Mouse (Mus musculus) gastrocnemius, postnatal 25 days (tissue): ENCODE measurements around the gene Rpl31. TPM values are rescaled to one million over a fixed set of nuclear protein-coding genes. Genes with fewer than 3 reads are reported as not detected.
A peak's percentile ranks its signal among the peaks of the same experiment; 100 is the strongest.

Experiments used
- DNase-seq: peaks from one replicate; pipeline ENCODE4 v3.0.0; 2022
- total RNA-seq, 2 experiments: library from RNA; stranded (reverse); gene quantifications; 1 replicate in 1 of 2; 2 replicates in 1 of 2; pipeline ENCODE4 v1.2.3; 2021

The Rpl31 gene
- total RNA-seq, 2 experiments from 2014 or later: 500 to 523 TPM

- no peak for DNase-seq
These were observed 2.1 kb upstream of the Rpl31 start for GRCm38 (mm10) chr1:39365562-39365961.

DNA sequence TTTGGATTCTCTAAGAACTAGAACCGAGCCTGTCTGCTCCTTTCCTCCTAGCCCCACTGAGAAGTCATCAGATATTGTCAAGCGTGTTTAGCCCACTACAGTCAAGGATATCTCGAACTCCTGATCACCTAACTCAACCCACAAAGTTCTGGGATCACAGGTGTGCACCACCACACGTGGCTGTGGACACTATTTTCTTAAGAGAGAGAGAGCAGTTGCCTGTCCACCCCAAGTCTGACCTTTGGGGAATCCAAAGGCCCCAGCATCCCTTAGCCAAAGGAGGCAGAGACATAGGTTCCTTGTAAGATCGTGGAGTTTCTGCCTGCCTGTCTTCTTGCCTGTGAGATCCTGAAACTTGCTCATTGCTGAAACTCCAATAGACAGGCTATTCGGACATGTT is 597 bp upstream of the Rpl31 start:
- no peak for DNase-seq

GRCm38 (mm10) chr1:39368267-39368841 is 712 bp downstream of the Rpl31 start:
- no peak for DNase-seq

DNA sequence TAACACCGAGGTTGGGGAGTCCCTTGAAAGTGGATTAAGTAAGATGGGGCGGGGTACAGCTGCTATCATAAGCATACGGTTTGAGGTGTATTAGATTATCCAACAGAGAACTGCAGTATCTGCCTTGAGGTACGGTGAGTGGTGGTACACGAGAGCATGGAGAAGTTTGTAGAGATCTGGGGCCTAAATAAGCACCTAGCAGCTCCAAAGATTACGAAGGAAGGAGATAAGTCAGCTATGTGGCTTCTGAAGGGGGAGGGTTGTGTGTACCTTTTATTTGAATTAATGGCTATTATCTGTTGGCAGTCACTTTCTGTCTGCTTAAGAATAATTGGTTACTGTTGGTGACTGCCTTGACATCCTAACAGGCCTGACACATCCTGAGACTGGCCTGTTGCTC is 2.8 kb downstream of the Rpl31 start:
- no peak for DNase-seq

DNA sequence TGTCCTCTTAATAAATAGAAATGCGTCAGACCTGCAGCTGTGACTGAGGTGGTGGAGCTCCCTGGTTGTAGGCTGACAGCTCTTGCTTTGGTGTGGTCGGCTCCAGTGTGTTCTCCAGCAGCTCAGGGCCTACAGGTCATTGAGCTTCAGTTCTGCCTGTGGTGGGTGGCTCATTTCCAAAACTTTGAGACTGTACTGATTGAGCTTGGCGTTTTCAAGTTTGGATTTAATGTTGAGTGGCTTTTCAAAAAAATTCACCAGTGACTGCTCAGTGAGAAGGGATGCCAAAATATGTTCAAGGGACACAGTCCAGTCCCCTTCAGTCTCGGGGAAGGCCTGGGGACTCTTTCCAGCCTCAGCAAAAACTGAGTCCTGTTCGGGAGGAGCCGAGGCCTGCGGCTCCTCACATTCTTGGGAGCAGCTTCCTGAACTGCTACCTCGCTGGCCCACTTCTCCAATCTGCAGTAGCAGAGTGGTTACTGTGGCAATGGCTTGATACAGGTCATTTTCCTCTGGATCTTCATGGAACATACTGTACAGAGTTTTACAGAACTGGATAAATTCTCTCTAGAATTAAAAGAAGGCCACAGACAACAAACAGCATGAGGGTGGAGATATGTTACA is 4.7 kb downstream of the Rpl31 start:
- no peak for DNase-seq

- DNase-seq: no peak
These were observed 5.7 kb downstream of the Rpl31 start for GRCm38 (mm10) chr1:39373378-39373777.

- no peak for DNase-seq
These were observed 6.7 kb downstream of the Rpl31 start for GRCm38 (mm10) chr1:39374231-39374809.

- no peak for DNase-seq
These were observed 8.5 kb downstream of the Rpl31 start for GRCm38 (mm10) chr1:39376121-39376520.

GRCm38 (mm10) chr1:39376726-39377240 is 9.1 kb downstream of the Rpl31 start:
- no peak for DNase-seq

DNA sequence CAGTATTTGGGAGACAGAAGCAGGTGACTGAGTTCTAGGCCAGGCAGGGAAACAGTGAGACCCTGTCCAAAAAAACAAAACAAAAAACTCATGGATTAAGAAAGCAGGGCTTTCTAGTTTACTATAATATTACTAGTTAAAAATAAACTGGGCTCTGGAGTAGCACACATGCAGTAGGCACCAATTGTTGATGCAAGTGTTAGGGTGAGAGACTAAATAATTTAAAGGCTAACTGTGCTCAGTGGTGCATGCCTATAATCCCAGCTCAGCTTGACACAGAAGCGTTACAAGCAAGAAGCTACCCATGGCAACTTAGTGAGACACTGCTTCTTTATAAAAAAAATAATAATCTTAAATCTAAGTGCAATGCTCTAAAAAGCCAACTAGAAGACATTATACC is 10.9 kb downstream of the Rpl31 start:
- no peak for DNase-seq

- no peak for DNase-seq
These were observed 11.4 kb downstream of the Rpl31 start for GRCm38 (mm10) chr1:39379021-39379420.

DNA sequence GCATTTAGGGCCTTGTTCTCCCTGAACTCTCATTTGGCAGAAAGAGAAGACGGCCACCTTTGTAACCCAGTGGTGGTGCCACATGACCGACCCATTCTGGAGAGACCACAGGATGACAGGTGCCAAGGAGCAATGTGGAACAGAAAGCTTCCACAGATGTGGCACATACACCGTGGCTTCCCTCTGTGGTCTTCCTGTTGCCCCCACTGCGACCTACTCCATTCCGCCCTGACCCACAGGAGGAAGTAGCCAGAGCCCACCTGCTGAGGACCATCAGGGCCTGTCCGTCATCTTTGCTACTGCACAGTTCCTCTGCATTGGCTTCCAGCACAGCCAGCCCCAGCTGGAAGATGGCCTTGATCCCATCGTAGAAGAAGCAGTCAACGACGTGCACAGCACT is 13.4 kb downstream of the Rpl31 start:
- DNase-seq: no peak

- no peak for DNase-seq
These were observed 17.3 kb downstream of the Rpl31 start for GRCm38 (mm10) chr1:39384914-39385313.

DNA sequence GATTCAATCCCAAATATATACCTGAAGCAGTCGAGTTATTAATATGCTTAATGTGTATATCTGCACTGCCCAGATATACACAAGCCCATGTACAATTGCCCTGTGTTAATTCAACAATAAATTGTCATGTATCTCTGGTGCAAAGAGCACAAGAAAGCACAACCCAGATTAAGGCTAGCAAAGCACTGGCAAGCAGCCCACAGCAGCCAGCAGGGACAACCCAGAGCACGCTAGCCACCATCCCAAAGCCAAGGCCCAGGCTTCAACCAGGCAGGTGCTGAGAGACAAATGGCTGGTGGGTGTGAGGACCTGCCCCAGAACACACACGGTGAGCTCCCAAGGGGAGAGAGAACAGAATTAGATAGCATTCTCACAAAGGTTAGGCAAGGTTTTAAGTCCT is 18.8 kb downstream of the Rpl31 start:
- no peak for DNase-seq

- peak; percentile 50 for DNase-seq
These were observed 19.9 kb downstream of the Rpl31 start for GRCm38 (mm10) chr1:39387497-39387896.

GRCm38 (mm10) chr1:39388163-39388562 is 20.5 kb downstream of the Rpl31 start:
- no peak for DNase-seq

GRCm38 (mm10) chr1:39389338-39389737 is 21.7 kb downstream of the Rpl31 start:
- DNase-seq: no peak

DNA sequence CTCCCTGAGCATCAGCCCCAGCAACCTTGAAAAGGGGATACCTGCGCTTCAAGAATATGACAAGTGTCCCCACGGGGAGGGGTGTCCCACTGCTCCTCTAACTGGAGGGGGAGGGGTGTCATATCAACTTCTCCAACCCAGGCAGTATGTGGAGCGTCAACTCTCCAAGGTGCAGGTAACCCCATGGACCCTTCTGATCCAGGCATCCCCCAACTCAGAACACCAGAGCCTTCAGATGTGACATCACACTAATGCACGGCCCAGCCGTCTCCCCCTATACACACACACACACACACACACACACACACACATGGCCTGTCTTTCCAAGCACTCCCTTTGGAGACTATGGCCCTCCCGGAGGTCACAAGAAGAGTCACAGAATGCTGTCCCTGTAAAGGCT is 24.0 kb downstream of the Rpl31 start:
- no peak for DNase-seq

DNA sequence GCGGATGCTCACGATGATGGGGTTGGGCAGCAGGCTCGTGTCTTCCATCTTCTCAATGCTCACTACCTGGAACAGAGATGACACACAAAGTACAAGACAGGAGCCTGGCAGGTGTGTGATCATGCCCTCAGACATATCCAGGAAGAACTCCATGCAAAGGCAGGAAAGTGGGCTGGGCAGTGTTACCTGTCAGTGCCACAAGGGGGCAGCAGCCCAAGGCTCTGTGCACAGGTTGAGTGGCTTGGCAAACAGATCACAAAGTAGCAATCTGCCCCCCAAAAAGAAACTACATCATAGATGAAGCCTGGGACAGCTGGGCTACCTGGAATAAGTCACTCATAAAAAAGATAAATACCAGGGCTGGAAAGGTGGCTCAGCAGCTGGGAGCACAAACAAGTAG is 24.5 kb downstream of the Rpl31 start:
- DNase-seq: peak; percentile 46

DNA sequence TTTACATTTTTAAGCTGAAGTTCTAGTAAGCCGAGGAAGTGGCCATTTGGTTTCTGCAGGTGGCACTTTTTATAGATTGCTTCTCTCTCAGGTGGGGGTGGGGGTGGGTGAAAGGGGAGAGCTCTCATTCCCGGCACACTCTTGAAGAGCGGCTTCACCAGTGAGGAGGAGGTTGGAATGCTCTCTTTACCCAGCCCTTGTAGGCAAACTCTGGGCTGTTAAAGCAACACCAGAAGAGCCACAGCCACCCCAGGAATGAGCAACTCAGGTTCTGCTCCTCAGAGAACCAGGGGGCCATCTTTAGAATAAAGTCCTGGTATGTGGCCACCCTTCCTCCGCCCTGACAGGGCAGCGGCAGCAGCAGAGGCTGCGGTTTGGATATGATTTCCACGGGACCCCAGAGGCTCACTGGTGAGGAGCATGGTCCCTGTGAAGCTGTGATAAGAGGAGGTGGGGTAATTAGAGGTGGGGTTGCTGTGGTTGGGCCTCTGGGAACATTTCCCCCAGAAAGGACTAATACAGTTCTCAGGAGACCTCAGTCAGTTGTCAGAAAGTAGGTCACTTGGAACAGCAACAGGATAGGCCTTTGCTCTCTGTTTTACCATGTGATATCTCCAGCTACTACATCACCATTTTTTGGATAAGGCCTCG is 25.7 kb downstream of the Rpl31 start:
- no peak for DNase-seq

- peak; percentile 60 for DNase-seq
These were observed 26.5 kb downstream of the Rpl31 start for GRCm38 (mm10) chr1:39394096-39394495.

- DNase-seq: no peak
These were observed 27.0 kb downstream of the Rpl31 start for GRCm38 (mm10) chr1:39394650-39395049.

DNA sequence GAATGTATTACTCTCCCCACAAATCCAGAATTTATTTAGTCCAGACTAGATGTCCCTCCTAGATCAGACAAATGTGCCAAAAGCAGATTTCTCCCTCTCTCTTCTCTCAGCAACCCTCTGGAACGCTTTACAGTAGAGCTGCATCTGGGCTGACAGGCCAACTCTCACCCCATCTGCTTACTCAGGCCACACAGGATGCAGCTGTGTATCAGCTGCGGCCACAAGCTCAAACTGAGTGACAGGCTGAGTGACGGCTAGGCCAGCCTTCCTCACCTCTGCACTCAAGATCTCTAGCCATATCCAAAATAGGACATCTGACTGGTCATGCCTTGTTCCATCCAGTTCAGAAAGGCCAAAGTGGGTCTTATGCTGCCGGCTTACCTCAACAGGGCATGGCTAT is 28.7 kb downstream of the Rpl31 start:
- no peak for DNase-seq
